Comparison of ENCODE assay signal across 8 mouse cellular contexts in the genomic region with DNA sequence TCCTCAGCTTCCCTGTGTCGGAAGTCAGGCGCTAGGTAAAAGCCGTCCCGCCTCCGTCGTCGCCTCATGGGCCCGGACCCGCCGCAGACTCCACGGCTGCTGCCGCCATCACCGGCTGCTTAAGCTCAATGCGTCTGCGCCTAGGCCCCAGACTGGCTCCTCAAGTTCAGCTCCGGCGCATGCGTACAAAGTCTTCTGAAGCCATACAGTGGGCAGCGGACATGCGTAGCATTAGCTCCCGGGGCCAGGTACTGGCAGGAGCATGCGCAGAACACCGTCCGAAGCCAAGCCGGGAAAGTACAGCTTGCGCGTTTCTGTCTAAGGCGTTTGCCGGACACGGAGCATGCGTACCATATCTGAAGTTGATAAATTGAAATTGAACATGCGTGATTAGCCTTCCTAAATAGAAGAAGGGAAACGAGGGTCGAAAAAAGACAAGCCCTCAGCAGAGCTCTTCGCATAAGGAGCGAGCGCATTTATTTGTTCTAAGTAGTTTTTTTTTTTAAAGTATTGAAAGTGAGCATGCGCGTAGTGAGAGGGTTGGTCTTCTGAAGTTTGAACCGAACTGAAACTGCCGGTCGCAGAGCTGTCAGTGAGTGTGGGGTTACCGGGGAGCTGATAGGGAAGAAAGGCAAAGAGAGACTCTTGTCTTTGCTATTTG. TPM values are rescaled to one million over a fixed set of nuclear protein-coding genes. Genes with fewer than 3 reads are reported as not detected.
DNase-seq lines count a peak whose midpoint lies in the region; ATAC-seq and TF ChIP-seq lines count a peak whose summit lies in the region.

A gene (minus strand): TSS at position 167 of the 661 bp plus-strand sequence.
A gene (plus strand): TSS at position 353 of the 661 bp plus-strand sequence.

- DNase-seq in gastrocnemius, adult 8-10 months (ENCODE audit: low spot score in 2 of 2), result peak; percentile 97 to 99
- peak; percentile 98 for DNase-seq in hindlimb bud, embryonic 11.5 days (ENCODE audit: extremely low spot score, low read depth, low spot score)
- DNase-seq in left cerebral cortex, adult 8-10 months (ENCODE audit: low spot score in 2 of 2), result peak; percentile 93 to 99
- peak; percentile 100 for DNase-seq in right cerebral cortex, postnatal 10 days (ENCODE audit: low spot score in 2 of 2)
- DNase-seq in urinary bladder, postnatal 25 days (ENCODE audit: low spot score), result peak; percentile 98

- peaks cover 20% of the 10 kb centered on the region for H3K36me3 ChIP-seq in megakaryocyte, embryonic 14.5 days (replicated peaks; ENCODE audit: low read length)

- peak within 1 kb of the TSS; percentile 51 for H3K4me3 ChIP-seq in cortical plate, adult 2 months (ENCODE audit: insufficient read depth, low read length)
- peak within 1 kb of the TSS; percentile 98 for H3K4me3 ChIP-seq in megakaryocyte, embryonic 14.5 days (replicated peaks)

- ATAC-seq in activated CD4-positive, CD25-positive, alpha-beta regulatory T cell, adult 4 months, result peak; percentile 91

- H3K4me1 ChIP-seq in cortical plate, adult 2 months (ENCODE audit: control insufficient read depth, insufficient read depth, low read length), result peaks cover 2% of the 10 kb centered on the region; the same call in 1 of the 2 replicates
- H3K4me1 ChIP-seq in megakaryocyte, embryonic 14.5 days, result peaks cover 46% of the 10 kb centered on the region

- peak; percentile 97 for TF ChIP-seq POLR2A in cortical plate, adult 2 months (IDR thresholded peaks at IDR 0.05; ENCODE audit: extremely low read depth, insufficient read depth, low read length)

- no peaks in the 10 kb centered on the region for H3K27me3 ChIP-seq in megakaryocyte, embryonic 14.5 days (replicated peaks)

- no peak within 1 kb of the TSS for H3K27ac ChIP-seq in cortical plate, adult 2 months (ENCODE audit: insufficient read depth, low read length)

- TF ChIP-seq CTCF in cortical plate, adult 2 months (IDR thresholded peaks at IDR 0.05; ENCODE audit: extremely low read depth, insufficient read depth, low read length), result no peak

- no peaks in the 10 kb centered on the region for H3K9me3 ChIP-seq in megakaryocyte, embryonic 14.5 days

RNA-seq across cellular contexts. Expression of the first gene that starts in this region (rescaled TPM):
- polyA plus RNA-seq in activated CD4-positive, CD25-positive, alpha-beta regulatory T cell, adult 4 months (2017; shearing (Covaris generic)), result 10 to 100 TPM; 40.2 to 56.5 TPM
- polyA plus RNA-seq in cortical plate, adult 2 months (2012; rRNA removed), result 24.7 and 25.3 TPM in 2 replicates
- total RNA-seq in gastrocnemius, adult 8-10 months (2022), result 10 to 100 TPM; 17.3 to 27.4 (median 20.1) TPM
- total RNA-seq in left cerebral cortex, adult 8-10 months (2022), result 10 to 100 TPM; 39.0 to 44.0 (median 39.5) TPM
- 5.3 TPM in 1 of 2 replicates, not detected in the other for polyA plus RNA-seq in megakaryocyte, embryonic 14.5 days (2012; ENCODE audit: insufficient read depth, low replicate concordance)

RNA-seq across cellular contexts. Expression of the second gene that starts in this region (rescaled TPM):
- 1 to 10 TPM; 5.7 to 5.9 TPM for polyA plus RNA-seq in activated CD4-positive, CD25-positive, alpha-beta regulatory T cell, adult 4 months (2017; shearing (Covaris generic))
- 6.6 and 6.7 TPM in 2 replicates for polyA plus RNA-seq in cortical plate, adult 2 months (2012; rRNA removed)
- 1 to 10 TPM; 6.3 to 7.1 (median 6.7) TPM for total RNA-seq in gastrocnemius, adult 8-10 months (2022)
- total RNA-seq in left cerebral cortex, adult 8-10 months (2022), result 1 to 10 TPM; 3.8 to 4.8 (median 3.9) TPM
- polyA plus RNA-seq in megakaryocyte, embryonic 14.5 days (2012; ENCODE audit: insufficient read depth, low replicate concordance), result 0.32 TPM in 1 of 2 replicates, not detected in the other
